Mouse (Mus musculus) left cerebral cortex, postnatal 14 days (tissue): Measurements from ENCODE around the gene Ugt2b34. TPM values are rescaled to one million over a fixed set of nuclear protein-coding genes. Genes with fewer than 3 reads are reported as not detected.

Source experiments
- total RNA-seq, 2 experiments: library from RNA; stranded (reverse); gene quantifications; 2 replicates each; pipeline ENCODE4 v1.2.3; 2021

The Ugt2b34 gene
- total RNA-seq, 2 experiments from 2014 or later, result not detected

Other genes starting within 250 kb of the Ugt2b34 start
- not detected for gene Tmprss11b, start 230.6 kb downstream of the Ugt2b34 start, total RNA-seq
- not detected for gene Tmprss11e, start 161.1 kb downstream of the Ugt2b34 start, total RNA-seq
- gene Ythdc1, start 102.7 kb downstream of the Ugt2b34 start, total RNA-seq, result 10 to 100 TPM; 53.9 to 54.4 TPM
- not detected for gene Ugt2b1, start 19.6 kb upstream of the Ugt2b34 start, total RNA-seq
- gene Ugt2b35, start 93.9 kb upstream of the Ugt2b34 start, total RNA-seq, result not detected
- gene Ugt2b36, start 185.6 kb upstream of the Ugt2b34 start, total RNA-seq, result not detected
- gene Ugt2b5, start 233.4 kb upstream of the Ugt2b34 start, total RNA-seq, result not detected